Mouse (Mus musculus) retina, postnatal 7 days (tissue): ENCODE data around the gene Atg2a.
"Not testable (repeated sequence)": the region's sequence is repeated elsewhere in the genome, so short reads cannot be mapped to it uniquely, and the experiment has no call there.

Experiments used
- DNase-seq: peaks from one replicate; pipeline ENCODE4 v3.0.0-alpha.2; 2012; ENCODE audit warnings: low read depth, low spot score

Gene Atg2a

DNA sequence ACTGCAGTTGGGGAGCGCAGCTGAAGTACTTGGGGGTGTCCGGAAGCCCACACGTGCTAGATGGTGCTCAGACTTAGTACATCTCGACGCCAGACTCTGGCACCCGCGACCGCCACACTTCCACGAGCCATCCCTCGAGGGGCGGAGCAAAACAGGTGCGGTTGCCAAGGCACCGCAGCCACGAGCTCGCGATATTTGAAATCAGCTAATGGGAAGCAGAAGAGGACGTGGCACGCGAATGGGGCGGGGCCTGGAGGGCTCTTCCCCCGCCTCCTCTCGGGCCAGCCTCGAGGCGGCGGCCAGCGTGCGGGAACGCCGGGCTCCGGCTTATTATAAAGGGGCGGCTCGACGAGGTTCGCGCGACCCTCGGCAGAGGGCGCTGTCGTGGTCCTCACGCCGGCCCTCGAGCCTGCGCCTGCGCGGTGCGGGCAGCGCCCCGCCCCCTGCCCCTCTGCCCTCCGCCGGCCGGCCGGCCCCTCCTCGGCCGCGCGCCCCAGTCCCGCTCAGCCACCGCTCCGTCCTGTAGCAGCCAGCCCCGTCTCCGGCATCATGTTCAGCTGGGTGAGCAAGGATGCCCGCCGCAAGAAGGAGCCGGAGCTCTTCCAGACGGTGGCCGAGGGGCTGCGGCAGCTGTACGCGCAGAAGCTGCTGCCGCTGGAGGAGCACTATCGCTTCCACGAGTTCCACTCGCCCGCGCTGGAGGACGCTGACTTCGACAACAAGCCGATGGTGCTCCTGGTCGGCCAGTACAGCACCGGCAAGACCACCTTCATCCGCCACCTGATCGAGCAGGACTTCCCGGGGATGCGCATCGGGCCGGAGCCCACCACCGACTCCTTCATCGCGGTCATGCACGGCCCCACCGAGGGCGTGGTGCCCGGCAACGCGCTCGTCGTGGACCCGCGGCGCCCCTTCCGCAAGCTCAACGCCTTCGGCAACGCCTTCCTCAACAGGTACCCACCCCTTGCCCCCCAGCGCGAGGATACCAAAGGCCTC lies 35.3 kb downstream of the Atg2a start, which contains the start of gene Ehd1:
Ehd1 (plus strand) TSS at position 300 of the 996 bp plus-strand sequence.
- DNase-seq: peak; percentile 97

DNA sequence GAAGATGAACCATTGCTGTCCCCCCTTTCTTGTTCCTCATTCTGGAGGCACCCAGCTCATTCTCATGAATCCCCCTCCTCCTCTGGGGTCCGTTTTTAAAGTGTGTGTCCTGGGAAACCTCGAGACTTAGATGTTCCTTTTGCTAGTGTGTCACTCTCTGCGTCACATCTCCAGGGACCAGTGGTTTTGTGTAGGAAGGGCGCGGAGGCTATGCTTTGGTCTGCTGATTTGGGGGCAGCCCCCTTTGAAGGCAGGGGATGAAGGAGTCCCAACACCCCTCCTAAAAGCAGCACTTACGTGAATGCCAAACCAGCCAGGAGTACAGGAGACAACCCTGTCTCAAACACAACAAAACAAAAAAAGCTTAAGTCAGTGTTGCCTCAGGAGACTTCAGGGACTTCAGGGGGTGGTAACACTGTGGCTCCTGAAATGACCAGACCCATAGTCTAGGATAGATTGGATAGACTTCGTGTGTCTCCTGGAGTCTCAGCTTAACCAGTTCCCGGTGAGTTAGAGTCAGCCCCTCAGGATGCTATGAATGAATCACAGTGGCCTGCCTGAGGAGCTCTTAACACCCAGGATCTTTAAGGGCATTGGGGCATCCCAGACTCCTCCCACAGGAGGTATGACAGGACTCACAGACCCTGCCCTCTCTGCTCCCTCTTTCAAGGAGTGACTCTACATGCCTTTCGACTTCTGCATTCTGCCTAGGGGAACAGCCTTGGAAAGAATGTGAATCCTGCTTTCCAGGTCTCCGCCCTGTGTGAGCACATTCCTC lies 36.4 kb downstream of the Atg2a start:
- DNase-seq: no peak

DNA sequence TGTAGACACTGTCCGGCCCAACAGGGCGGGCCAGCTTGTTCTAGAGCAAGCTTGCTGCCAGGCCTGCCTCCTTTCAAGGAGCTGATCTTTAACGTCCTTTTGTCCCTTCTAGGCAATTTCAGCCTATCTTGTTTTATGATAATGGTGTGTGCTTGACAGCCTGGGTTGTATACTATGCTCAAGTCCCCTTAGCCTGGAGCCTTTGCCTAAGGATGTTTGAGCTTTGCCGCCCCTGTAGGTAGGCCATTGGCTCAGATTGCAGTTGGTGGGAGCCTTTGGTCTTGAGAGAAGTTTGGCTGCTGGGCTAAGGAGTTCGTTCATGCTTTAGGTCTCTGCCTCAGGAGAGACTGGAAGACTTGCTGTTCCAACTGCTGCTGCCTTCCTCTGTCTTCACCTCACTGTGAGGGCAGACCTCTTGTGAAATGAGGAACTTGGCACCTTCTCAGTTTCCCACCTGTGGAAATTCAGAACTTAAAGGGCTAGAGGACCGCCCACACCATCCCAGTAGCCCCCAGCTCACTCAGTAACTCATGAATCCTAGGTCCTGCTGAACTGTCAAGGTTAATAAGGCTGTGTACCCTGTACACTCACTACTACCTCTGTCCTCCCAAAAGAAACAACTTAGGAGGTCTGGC lies 37.1 kb downstream of the Atg2a start:
- DNase-seq: no peak

DNA sequence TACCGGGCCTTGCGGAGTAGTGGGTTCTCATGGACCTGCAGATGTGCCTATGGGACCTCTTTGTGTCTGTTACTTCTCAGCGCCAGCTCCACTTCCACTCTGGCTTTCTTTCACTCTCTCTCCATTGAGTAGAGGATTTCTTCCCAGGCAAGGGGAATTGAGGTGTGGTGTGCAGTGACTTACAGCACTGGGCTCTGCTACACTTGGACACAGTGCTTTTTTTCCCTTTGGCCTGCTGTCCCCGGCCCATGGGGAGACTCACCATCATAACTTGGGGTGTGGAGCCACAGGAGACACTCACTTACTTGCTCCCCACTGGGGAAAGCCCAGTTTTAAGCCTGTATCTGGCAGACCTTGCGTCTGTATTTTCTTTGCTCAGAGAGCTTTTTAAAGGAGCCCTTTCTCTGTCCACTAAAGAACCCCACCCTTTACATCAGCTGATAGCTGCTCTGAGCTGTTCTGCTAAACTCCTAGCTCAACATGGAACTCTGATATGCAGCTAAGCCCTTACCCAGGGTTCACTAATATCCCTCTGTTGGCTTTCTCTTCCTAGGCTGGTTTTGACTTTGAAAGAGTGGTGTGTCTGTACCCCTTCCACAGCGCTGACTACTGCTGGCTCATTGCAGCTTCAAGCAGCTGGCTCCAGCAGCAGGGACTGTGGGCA lies 38.1 kb downstream of the Atg2a start:
- DNase-seq: no peak

DNA sequence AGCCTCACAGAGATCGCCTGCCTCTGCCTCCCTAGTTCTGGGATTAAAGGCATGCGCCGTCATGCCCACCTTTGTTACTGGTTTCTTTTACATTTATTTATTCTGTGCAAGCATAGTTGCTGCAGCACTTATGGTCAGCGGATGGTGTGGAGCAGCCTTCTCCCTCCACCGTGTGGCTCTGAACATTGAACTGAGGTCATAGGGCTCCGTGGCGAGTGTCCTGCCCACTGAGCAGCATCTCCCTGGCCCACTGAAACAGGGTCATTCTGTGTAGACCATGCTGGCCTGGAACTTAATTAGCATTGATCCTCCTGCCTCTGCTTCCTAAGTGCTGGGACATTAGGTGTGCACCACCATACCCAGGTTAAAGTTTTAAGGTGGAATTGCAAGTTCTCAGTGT lies 39.1 kb downstream of the Atg2a start:
- no peak for DNase-seq

DNA sequence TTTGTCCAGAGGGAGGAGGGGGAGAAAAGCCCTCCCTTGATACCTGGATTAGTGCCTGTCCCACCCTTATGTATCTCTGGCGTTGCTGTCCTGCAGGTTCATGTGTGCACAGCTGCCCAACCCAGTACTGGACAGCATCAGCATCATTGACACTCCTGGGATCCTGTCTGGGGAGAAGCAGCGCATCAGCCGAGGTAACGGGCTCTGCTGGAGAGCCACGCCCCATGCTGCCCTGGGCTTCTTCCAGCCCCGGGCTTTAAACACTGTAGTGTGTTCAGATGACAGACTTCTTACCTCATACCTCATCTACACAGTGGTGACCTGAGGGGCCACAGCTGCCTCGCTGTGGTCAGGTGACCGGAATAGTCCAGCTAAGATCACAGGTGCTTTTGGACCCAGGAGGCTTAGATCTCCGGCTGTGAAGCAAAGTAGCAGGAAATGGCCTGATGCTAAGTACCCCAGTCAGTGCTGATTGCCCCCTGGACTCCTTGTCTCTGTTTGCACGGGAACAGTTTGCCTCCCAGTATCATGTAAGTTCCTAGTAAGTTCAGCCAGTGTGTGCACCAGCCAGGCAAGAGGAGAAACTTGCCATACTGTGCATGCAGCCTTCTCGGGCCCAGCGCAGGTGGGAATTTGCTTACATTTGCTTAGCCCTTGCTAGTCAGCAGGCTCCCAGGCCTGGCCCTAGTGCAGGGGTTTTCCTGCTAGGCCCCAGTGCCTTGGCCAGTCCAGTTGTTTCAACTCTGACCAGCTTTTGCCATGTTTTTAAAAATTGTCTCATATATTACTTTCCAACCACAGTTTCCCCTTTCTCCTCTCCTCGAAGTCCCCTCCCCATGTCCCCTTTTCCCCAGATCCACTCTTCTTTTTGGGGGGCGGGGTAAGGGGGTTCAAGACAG lies 39.9 kb downstream of the Atg2a start:
- DNase-seq: no peak

DNA sequence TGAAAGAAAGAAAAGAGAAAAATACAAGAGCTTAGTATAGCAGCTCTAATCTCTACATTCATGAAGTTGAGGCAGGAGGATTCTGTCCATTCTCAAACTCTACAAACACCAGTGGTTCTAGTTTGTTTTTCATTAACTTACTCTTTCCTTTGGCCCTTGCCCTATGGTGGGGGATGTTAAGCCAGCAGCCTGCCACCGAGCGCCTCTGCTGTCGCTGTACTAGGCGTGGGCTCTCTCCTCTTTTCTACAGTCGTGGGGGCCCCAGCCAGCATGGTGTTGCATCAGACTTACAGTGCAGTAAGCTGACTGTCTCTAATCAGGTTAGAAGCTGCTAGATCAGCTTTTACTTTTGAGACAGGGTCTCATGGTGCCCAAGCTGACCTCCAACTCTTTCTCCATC lies 41.5 kb downstream of the Atg2a start:
- DNase-seq: peak; percentile 20

DNA sequence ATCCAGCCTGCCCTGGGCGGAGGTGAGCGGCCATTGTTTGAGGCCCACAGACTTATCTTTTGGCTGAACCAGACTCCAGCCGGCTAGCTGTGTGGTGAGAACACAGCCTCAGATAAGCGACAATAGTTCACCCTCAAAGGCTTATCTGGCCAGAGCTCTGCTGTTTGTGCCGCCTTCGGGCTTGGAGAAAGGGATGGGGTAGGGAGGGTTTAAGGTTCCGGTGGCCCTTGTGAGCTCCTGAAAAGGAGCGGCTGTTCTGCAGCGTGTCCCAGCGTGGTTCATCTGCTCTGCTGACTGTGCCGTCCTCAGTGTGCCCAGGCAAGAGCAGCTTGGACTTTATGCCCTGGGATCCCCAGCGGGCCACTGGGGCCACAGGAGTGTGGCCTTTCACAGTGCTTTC lies 43.0 kb downstream of the Atg2a start:
- no peak for DNase-seq

DNA sequence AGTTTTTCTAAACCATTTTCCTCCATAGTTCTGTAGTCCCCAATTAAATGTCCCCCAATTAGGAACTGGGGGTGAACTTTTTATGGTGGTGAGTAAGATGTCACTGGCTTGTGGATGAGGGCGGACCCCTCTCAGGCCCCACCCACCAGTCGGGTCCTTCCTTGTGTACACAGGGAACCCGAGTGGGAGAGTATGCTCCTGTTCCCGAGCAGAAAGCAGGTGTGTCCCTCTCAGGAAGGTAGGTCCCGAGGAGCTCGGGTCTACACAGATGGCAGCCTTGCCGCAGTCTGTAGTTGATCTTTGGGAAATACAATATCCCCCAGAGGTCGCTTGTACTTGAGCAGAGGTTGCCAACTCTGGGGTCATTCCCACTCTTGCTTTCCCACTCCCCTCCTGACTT lies 43.8 kb downstream of the Atg2a start:
- DNase-seq: no peak

DNA sequence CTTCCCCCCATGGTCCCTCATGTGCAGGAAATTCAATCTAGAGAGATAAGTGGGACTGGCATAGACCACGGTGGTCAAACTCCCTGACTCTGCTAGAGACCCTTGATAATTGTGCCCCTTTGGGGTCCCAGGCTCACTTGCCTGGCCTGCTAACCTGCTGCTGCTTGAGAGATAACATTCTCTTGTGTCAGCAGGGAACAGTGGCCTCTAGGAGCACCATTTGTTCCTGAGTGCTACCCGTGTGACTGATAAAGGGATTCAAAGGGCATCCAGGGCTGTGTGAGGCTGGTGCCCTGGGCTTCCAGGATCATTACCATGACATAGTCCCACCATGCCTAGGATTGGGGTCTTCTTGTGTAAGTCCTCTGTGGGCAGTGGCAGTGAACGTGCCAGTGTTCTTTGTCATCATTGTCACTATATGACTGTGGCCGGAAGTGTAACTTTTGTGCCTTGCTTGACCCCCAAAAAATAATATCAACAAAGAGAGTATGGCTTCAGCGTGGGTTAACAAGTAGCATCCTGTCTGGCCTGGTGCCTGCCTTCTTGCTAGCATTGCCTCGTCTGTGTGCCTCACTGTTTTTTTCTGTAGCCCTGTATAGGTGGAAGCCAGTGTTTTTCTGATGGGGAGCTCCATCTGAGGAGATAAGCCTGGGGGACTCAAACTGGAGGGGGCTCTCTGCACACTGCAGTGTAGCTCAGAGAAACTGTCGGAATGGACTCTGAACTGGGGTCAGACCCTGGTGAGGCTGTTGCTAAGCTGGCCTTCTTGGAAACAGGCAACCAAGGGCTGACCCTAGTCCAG lies 44.4 kb downstream of the Atg2a start:
- DNase-seq: no peak

DNA sequence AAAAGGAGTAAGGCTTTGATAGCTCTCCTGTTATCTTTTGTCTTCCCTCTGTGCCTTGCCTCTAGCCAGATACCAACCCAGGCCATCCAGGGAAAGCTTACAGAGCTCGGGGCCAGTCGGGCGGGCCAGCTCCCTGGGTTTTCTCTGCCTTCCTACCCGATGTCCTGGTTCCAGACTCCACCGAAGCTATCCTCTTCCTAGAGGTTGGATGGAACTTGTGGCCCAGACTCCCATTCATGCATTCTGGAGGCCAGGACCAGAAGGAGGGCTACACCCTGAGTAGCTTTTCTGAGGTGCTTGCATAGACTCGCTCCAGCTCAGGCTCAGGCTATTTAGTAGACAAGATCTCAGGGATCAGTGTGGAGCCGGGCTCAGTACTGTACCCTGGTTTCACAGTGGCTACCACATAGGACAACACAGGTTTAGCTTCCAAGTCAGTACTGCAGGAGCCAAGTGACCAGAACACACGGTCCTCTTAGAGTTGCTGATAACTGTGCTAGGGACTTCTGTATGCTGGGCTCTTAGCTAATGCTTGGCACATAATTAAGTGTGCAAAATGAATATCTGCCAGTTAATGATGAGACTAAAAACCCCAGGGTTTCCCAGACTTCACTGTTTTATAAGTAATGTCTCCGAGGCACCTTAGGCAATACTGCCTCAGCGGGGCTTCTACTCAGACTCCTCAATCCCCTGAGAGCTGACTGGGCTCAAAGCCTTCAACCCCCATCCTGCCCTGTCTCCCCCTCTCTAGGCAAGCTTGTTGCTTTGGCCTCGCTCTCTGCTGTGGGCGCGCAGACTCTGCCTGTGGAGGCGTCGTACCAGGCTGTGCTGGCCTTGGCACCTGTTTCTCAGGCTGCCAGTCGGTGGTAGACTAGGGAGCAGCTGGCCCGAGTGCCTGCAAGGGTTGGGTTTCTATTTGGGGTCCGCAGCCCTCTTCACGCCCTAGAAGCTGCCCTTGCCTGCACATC lies 45.2 kb downstream of the Atg2a start:
- no peak for DNase-seq

DNA sequence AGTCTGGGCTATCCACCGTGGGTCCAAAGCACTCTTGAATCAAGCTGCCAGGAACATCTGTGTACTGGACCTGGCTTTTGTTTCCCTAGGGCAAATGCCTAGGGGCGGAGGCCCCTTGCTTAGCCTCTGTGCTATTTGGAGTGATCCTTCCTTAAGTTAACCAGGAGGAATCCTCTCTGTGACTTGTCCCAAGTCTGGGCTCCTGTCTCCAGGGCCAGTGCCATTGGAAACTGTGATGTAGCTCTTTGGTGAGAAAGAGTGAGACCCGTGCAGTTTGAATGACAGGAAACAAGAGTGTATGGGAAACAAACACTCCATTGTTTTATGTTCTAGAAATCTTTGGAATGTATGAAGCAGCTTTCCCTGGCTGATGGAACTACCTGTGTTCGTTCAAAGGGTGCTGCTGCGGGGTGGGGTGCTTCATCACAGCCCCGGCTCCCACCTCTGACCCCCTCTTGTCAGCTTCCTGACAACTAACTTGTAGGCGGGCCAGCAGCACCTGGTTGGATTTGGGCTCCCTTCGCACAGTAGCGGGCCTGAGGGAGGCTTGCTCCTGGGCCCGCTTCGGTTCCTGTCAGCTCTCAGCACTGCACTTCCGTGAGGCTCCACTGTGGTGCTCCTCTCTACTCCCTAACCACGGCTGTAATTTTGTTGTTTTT lies 46.9 kb downstream of the Atg2a start:
- no peak for DNase-seq

DNA sequence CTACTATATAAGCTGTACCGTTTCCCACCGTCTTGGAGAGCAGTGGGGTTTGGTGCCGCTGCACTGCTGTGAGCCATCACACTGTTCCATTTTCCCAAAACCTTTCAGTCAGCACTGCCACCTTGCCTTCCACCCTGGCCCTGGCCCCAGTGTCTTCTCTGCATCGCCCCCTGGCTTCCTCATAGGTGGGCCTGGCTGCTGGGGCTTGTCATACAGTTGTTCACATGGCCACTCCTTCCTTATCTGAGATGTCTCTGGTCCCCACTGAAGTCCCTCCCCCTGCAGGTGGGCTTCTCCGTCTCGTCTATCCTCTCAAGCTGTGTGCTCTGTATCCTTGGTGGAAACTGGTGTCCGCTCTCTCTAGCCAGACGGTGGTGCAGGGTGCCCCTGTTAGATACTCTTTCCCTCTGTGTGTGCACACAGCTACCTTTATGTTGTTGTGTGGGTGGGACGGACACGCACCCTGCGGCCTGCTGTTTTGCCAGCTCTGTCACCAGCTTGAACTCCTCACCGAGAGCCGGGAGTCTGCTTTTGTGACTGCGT lies 48.3 kb downstream of the Atg2a start:
- no peak for DNase-seq

DNA sequence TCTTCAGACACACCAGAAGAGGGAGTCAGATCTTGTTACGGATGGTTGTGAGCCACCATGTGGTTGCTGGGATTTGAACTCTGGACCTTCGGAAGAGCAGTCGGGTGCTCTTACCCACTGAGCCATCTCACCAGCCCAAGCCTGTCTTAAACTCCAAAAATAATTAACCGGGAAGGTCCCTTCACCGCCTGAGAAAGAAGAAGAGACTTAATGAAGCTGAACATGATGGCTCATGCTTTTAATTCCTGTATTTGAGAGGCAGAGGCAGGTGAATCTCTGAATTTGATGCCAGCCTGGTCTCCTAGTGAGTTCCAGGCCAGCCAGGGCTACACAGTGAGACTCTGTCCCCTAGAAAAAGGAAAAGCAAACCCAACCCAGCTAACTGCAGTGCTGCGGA lies 49.2 kb downstream of the Atg2a start:
- not testable (repeated sequence) for DNase-seq

DNA sequence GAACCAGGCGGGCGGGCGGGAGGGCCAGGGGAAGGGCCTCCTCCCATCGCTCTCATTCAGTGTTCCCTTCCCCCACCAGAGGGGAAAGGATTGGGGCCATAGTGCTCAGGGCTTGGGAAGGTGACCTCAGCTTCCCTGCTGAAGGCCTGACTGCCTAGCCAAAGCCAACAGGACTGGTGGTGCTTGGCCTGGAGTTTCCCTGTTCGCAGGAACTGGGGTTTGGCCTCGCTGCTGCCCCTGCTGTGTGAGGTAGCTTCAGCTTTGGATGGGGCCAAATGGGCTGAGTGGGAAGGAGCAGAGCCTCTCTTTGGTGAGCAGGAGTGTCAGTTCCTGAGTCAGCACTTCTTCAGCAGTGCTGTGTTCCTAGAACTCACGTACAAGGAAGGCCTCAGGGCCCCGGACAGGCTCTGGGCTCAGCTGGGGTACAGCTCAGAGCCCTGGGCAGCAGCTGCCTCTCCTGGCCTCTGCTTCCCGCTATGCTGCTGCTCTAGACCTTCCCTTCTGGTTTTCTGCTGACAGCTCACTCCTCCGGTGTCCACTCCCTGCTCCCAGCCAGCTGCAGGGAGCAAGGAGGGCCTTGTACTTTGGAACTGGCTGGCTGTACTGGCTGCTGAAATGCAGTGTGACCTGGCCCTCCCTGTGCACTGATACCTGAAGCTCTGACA lies 49.8 kb downstream of the Atg2a start:
- DNase-seq: no peak

DNA sequence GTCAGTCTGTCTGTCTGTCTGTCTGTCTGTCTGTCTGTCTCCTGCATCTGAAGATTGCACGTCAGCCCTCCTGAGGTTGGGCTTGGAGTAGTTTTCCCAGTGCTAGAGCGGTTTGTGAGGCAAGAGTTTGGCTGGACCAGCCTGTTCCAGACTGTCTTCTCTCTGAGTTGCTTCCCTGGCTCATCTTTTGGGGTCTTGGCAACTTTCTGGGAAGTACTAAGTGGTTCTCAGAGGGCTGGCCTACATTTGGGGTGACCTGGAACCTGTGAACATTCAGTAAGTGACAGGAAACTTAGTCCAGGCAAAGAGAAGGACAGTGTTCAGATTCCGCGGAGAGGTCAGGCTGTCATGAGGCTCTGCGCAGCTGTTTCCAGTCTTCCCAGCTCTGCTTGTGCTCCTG lies 50.8 kb downstream of the Atg2a start:
- no peak for DNase-seq

DNA sequence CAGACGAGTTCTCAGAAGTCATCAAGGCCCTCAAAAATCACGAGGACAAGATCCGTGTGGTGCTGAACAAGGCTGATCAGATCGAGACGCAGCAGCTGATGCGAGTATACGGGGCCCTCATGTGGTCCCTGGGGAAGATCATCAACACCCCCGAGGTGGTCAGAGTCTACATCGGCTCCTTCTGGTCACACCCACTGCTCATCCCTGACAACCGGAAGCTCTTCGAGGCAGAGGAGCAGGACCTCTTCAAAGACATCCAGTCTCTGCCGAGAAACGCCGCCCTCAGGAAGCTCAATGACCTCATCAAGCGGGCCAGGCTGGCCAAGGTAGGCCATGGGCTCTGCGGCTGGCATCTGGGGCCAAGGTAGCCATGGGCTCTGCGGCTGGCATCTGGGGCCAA lies 52.8 kb downstream of the Atg2a start:
- no peak for DNase-seq
